Mouse (Mus musculus): Measurements from ENCODE around the gene Gm5926. TPM values are rescaled to one million over a fixed set of nuclear protein-coding genes. Genes with fewer than 3 reads are reported as not detected.
"Not testable (repeated sequence)": the region's sequence is repeated elsewhere in the genome, so short reads cannot be mapped to it uniquely, and the experiment has no call there.

The Gm5926 gene
- not detected in 2 replicates for polyA plus RNA-seq (2015; fragmentation: Nextera tagmentation; extraction: Ambion mirVana)

DNA sequence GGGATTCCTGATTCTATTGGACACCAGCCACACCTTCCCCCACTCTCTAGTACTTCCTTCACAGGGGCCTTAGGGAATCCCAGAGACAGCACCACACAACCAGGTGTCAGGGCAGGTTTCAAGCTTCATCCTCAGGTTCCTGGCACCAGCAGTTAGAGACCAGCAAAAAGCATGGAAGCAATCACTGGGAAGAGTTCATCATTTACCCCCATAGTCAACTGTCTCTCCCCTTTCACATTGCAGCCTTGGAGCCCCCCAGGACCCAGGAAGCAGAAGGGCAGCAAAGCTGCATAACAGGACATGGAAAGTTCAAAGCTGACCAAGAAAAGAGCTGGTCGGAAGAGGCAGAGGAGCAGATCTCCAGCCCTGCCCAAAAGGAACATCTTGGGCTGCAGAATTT lies at the start of gene Gm5926:
Gene Gm5926, plus strand, starts transcription at position 301 of the 400 bp plus-strand sequence.
- H3K27me3 ChIP-seq: not testable (repeated sequence)
- WGBS (ENCODE audit: insufficient replicate concordance): no CpG with 5 or more reads among the region's 1 CpGs

GRCm38 (mm10) chrX:32601008-32601407 lies 49.5 kb upstream of the Gm5926 start:
- not testable (repeated sequence) for H3K4me1 ChIP-seq (replicated peaks); DNase-seq; H3K27me3 ChIP-seq; H3K36me3 ChIP-seq; H3K27ac ChIP-seq; H3K9me3 ChIP-seq (replicated peaks); ATAC-seq (ENCODE audit: low read depth); H3K4me3 ChIP-seq (replicated peaks); H3K4me2 ChIP-seq; H3K9ac ChIP-seq
- 69% methylated on average over 1 of the region's 2 CpGs for WGBS (ENCODE audit: insufficient replicate concordance)

More for the DNA sequence above, at the start of gene Gm5926:
- not testable (repeated sequence) for H3K9me3 ChIP-seq (replicated peaks); H3K9ac ChIP-seq; DNase-seq; H3K4me3 ChIP-seq (replicated peaks); H3K4me2 ChIP-seq; H3K36me3 ChIP-seq; H3K27ac ChIP-seq; ATAC-seq (ENCODE audit: low read depth); H3K4me1 ChIP-seq (replicated peaks)

DNA sequence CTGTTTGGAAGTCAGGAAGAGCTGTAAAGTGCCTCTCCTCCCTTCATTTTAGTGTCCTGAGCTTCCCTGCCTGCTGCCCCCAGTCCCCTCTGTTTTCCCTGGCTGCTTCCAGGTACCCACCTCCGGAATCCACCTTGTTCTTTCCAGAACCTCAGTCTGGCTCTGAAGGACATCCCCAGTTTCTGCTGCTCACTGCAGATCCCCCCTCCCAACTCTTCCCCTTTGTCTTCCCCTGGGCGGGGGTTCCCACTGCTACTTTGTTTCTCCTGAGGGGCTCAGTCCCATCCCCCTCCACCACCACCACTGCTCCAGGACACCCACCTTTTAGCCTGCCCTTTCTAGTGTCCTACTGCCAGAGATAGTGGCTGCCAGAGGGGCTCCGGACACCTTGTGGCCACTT lies 49.1 kb upstream of the Gm5926 start:
- ATAC-seq (ENCODE audit: low read depth); H3K36me3 ChIP-seq; H3K9ac ChIP-seq; H3K4me2 ChIP-seq; DNase-seq; H3K4me1 ChIP-seq (replicated peaks); H3K27me3 ChIP-seq; H3K27ac ChIP-seq; H3K4me3 ChIP-seq (replicated peaks); H3K9me3 ChIP-seq (replicated peaks): not testable (repeated sequence)
- 57% methylated on average over 3 of the region's 3 CpGs for WGBS (ENCODE audit: insufficient replicate concordance)

Other genes with a start within 250 kb of the Gm5926 start
- not detected in 2 replicates for gene Btbd35f1, start 90.7 kb upstream of the Gm5926 start, polyA plus RNA-seq (2015; fragmentation: Nextera tagmentation; extraction: Ambion mirVana)
- not detected in 2 replicates for gene Btbd35f21, start 75.4 kb downstream of the Gm5926 start, polyA plus RNA-seq (2015; fragmentation: Nextera tagmentation; extraction: Ambion mirVana)
- gene Btbd35f30, start 243.9 kb downstream of the Gm5926 start, polyA plus RNA-seq (2015; fragmentation: Nextera tagmentation; extraction: Ambion mirVana): not detected in 2 replicates

All from liver, embryonic 13.5 days (tissue).